Mouse (Mus musculus) liver, adult 2 months (tissue): ENCODE measurements around the gene Raet1d.
"Not testable (repeated sequence)": the region's sequence is repeated elsewhere in the genome, so short reads cannot be mapped to it uniquely, and the experiment has no call there.

Source experiments
- CTCF ChIP-seq: fragments of 200-500 bp; IDR thresholded peaks from 2 replicates; pipeline ENCODE4 v1.5.1; 2011; ENCODE audit warnings: low read depth, low read length, control low read depth
- POLR2A ChIP-seq: fragments of 200-500 bp; IDR thresholded peaks from 2 replicates; pipeline ENCODE4 v1.6.1; 2011; ENCODE audit warnings: low read length, control low read depth; ENCODE audit not compliant: insufficient read depth; ENCODE audit errors: extremely low read depth

- not testable (repeated sequence) for TF ChIP-seq CTCF, POLR2A
Observed at GRCm38 (mm10) chr10:22357373-22357772, 3.0 kb upstream of the Raet1d start.
